Mouse (Mus musculus) layer of hippocampus, adult 18-20 months (tissue): Measurements from ENCODE around the gene Abr. TPM values are rescaled to one million over a fixed set of nuclear protein-coding genes. Genes with fewer than 3 reads are reported as not detected.

ENCODE experiments used
- DNase-seq, 2 experiments: peaks; one replicate each; pipeline ENCODE4 v3.0.0; 2022; ENCODE audit warnings: low spot score in 2 of 2
- total RNA-seq, 2 experiments: library from RNA; stranded (reverse); gene quantifications; 2 replicates each; pipeline ENCODE4 v1.2.3; 2021

The Abr gene
- total RNA-seq, 2 experiments from 2014 or later, result 490 to 505 TPM

GRCm38 (mm10) chr11:76624071-76624470, 2.0 kb upstream of the Abr start:
- DNase-seq, result no peak

GRCm38 (mm10) chr11:76623206-76623961, 1.3 kb upstream of the Abr start:
- DNase-seq, result peak in 1 of 2 experiments; percentile 10

GRCm38 (mm10) chr11:76622566-76623205, 572 bp upstream of the Abr start:
- DNase-seq, result no peak

GRCm38 (mm10) chr11:76618134-76618533, 4.0 kb downstream of the Abr start:
- no peak for DNase-seq

GRCm38 (mm10) chr11:76614246-76614645, 7.9 kb downstream of the Abr start:
- no peak for DNase-seq

- peak; percentile 56 to 74 for DNase-seq
These were observed 9.4 kb downstream of the Abr start for GRCm38 (mm10) chr11:76612638-76613104.

GRCm38 (mm10) chr11:76610948-76611347, 11.2 kb downstream of the Abr start:
- DNase-seq, result no peak

- DNase-seq, result no peak
These were observed 15.6 kb downstream of the Abr start for GRCm38 (mm10) chr11:76606521-76606920.

GRCm38 (mm10) chr11:76599219-76599618, 22.9 kb downstream of the Abr start:
- DNase-seq, result no peak

- DNase-seq, result no peak
These were observed 23.4 kb downstream of the Abr start for GRCm38 (mm10) chr11:76598757-76599156.

GRCm38 (mm10) chr11:76593620-76594326, 28.3 kb downstream of the Abr start:
- DNase-seq, result no peak

- DNase-seq, result no peak
These were observed 32.4 kb downstream of the Abr start for GRCm38 (mm10) chr11:76589746-76590145.

- no peak for DNase-seq
These were observed 33.3 kb downstream of the Abr start for GRCm38 (mm10) chr11:76588632-76589485.

GRCm38 (mm10) chr11:76588032-76588431, 34.1 kb downstream of the Abr start:
- DNase-seq, result no peak

- no peak for DNase-seq
These were observed 34.8 kb downstream of the Abr start for GRCm38 (mm10) chr11:76587333-76587732.

- no peak for DNase-seq
These were observed 36.0 kb downstream of the Abr start for GRCm38 (mm10) chr11:76586119-76586518.

- DNase-seq, result peak; percentile 79 to 95
These were observed 44.4 kb downstream of the Abr start for GRCm38 (mm10) chr11:76577588-76578257.

GRCm38 (mm10) chr11:76572820-76573385, 49.2 kb downstream of the Abr start:
- DNase-seq, result no peak

GRCm38 (mm10) chr11:76571613-76571929, 50.5 kb downstream of the Abr start:
- no peak for DNase-seq
